Mouse (Mus musculus) forebrain, postnatal 0 days (tissue): ENCODE measurements around the gene Proca1. TPM values are rescaled to one million over a fixed set of nuclear protein-coding genes. Genes with fewer than 3 reads are reported as not detected.

Experiments used
- ATAC-seq: fragments of 200-750 bp; cut with Nextera tagmentation; 2 replicates; pipeline ENCODE4 v1.8.0; 2017; ENCODE audit warnings: mild to moderate bottlenecking, moderate library complexity
- DNase-seq: peaks from one replicate; pipeline ENCODE4 v3.0.0-alpha.2; 2015
- H3K27ac ChIP-seq: fragments of 300-500 bp; sonication (generic); 2 replicates; pipeline ENCODE4 v1.5.1; 2014; ENCODE audit warnings: low read depth, mild to moderate bottlenecking, antibody characterized with exemption, low read length, moderate library complexity, mixed read lengths
- H3K27me3 ChIP-seq: fragments of 300-500 bp; sonication (generic); 2 replicates; pipeline ENCODE4 v1.6.1; 2014; ENCODE audit warnings: mild to moderate bottlenecking, low read length, mixed read lengths; ENCODE audit not compliant: insufficient read depth
- H3K36me3 ChIP-seq: fragments of 300-500 bp; sonication (generic); 2 replicates; pipeline ENCODE4 v1.6.1; 2014; ENCODE audit warnings: mild to moderate bottlenecking, moderate library complexity; ENCODE audit not compliant: insufficient read depth
- H3K4me1 ChIP-seq: fragments of 300-500 bp; sonication (generic); 2 replicates; pipeline ENCODE4 v1.6.1; 2014; ENCODE audit warnings: antibody characterized with exemption; ENCODE audit not compliant: insufficient read depth
- H3K4me2 ChIP-seq: fragments of 300-500 bp; sonication (generic); 2 replicates; pipeline ENCODE4 v1.6.1; 2014; ENCODE audit warnings: low read depth, mild to moderate bottlenecking, moderate library complexity
- H3K4me3 ChIP-seq: fragments of 300-500 bp; sonication (generic); 2 replicates; pipeline ENCODE4 v1.5.1; 2014; ENCODE audit warnings: low read depth, low read length, mixed read lengths
- H3K9ac ChIP-seq: fragments of 300-500 bp; sonication (generic); 2 replicates; pipeline ENCODE4 v1.6.1; 2014; ENCODE audit warnings: mild to moderate bottlenecking
- H3K9me3 ChIP-seq: fragments of 300-500 bp; sonication (generic); 2 replicates; pipeline ENCODE4 v1.6.1; 2016; ENCODE audit warnings: low read length
- CTCF ChIP-seq: sonication (generic); IDR thresholded peaks from 2 replicates; pipeline ENCODE4 v1.5.1; 2016; ENCODE audit warnings: antibody characterized with exemption, control low read depth, low read depth
- WGBS: fragments of 180-500 bp; shearing (Covaris S2); extraction: QIAGEN DNeasy Blood & Tissue Kit; methylation state at CpG from one replicate; pipeline ENCODE4 v1.1.7; 2014; 5-methylcytosine and 5-hydroxymethylcytosine counted together
- polyA plus RNA-seq: library from polyadenylated mRNA; unstranded; fragments of >200 nt; fragmentation: Nextera tagmentation; extraction: Ambion mirVana; gene quantifications from 2 replicates; pipeline ENCODE4 v1.2.1, GENCODE M21; 2015
- total RNA-seq: library from RNA; depleted of rRNA; stranded (reverse); fragments of >200 nt; gene quantifications from 2 replicates; pipeline ENCODE4 v1.2.3, GENCODE M21; 2014

Gene Proca1
- total and polyA plus RNA-seq, 2 experiments from 2014 or later = 0.81 to 3.3 TPM

GRCm38 (mm10) chr11:78161169-78161568 is 32.0 kb upstream of the Proca1 start:
- Histone ChIP-seq H3K27me3 (no peaks in the 10 kb centered on the region), H3K9me3 (no peaks in the 10 kb centered on the region), H3K36me3 (peaks cover 52% of the 10 kb centered on the region), H3K4me1 (peaks cover 13% of the 10 kb centered on the region), H3K27ac (no peak overlapping the region), H3K9ac (no peak overlapping the region), H3K4me2 (no peak overlapping the region), H3K4me3 (no peak overlapping the region)
- 92% methylated on average over 14 of the region's 14 CpGs for WGBS
- TF ChIP-seq CTCF = no peak
- DNase-seq (no peak), ATAC-seq (no peak)

GRCm38 (mm10) chr11:78161968-78162367 is 31.2 kb upstream of the Proca1 start:
- Histone ChIP-seq H3K9me3 (no peaks in the 10 kb centered on the region), H3K9ac (no peak overlapping the region), H3K4me1 (peaks cover 13% of the 10 kb centered on the region), H3K4me2 (peak overlapping the region; percentile 89; the same call in 1 of the 2 replicates), H3K4me3 (no peak overlapping the region), H3K27ac (peak overlapping the region; percentile 96), H3K36me3 (peaks cover 46% of the 10 kb centered on the region), H3K27me3 (no peaks in the 10 kb centered on the region)
- DNase-seq (peak; percentile 40), ATAC-seq (no peak)
- 45% methylated on average over 4 of the region's 4 CpGs for WGBS
- no peak for TF ChIP-seq CTCF

GRCm38 (mm10) chr11:78162504-78162903 is 30.7 kb upstream of the Proca1 start:
- H3K9ac ChIP-seq = peak overlapping the region; percentile 10; the same call in 1 of the 2 replicates
- H3K4me2 ChIP-seq = peak overlapping the region; percentile 89
- H3K9me3 ChIP-seq = no peaks in the 10 kb centered on the region
- H3K4me1 ChIP-seq = peaks cover 13% of the 10 kb centered on the region
- WGBS = 14% methylated on average over 6 of the region's 6 CpGs
- peak overlapping the region; percentile 67; the same call in 1 of the 2 replicates for H3K4me3 ChIP-seq
- no peaks in the 10 kb centered on the region for H3K27me3 ChIP-seq
- no peak for TF ChIP-seq CTCF
- peak; percentile 59 for DNase-seq
- peaks cover 43% of the 10 kb centered on the region for H3K36me3 ChIP-seq
- ATAC-seq = no peak
- H3K27ac ChIP-seq = peak overlapping the region; percentile 96

- 85% methylated on average over 2 of the region's 2 CpGs for WGBS
- Histone ChIP-seq H3K4me2 (peak overlapping the region; percentile 89), H3K27me3 (no peaks in the 10 kb centered on the region), H3K9ac (peak overlapping the region; percentile 89), H3K9me3 (no peaks in the 10 kb centered on the region), H3K36me3 (peaks cover 38% of the 10 kb centered on the region), H3K4me3 (peak overlapping the region; percentile 67), H3K27ac (peak overlapping the region; percentile 96), H3K4me1 (peaks cover 13% of the 10 kb centered on the region)
- TF ChIP-seq CTCF = no peak
- ATAC-seq = no peak
- DNase-seq = no peak
These were observed 30.1 kb upstream of the Proca1 start for GRCm38 (mm10) chr11:78163045-78163444.

GRCm38 (mm10) chr11:78163681-78164603 is 29.2 kb upstream of the Proca1 start:
- H3K9ac ChIP-seq = peak overlapping the region; percentile 89
- peak; percentile 40 for ATAC-seq
- TF ChIP-seq CTCF = no peak
- peaks cover 29% of the 10 kb centered on the region for H3K36me3 ChIP-seq
- peaks cover 13% of the 10 kb centered on the region for H3K4me1 ChIP-seq
- no peaks in the 10 kb centered on the region for H3K27me3 ChIP-seq
- H3K27ac ChIP-seq = peak overlapping the region; percentile 96
- H3K4me3 ChIP-seq = peak overlapping the region; percentile 67
- H3K9me3 ChIP-seq = no peaks in the 10 kb centered on the region
- peak; percentile 75 for DNase-seq
- H3K4me2 ChIP-seq = peak overlapping the region; percentile 89
- 4% methylated on average over 22 of the region's 22 CpGs for WGBS

GRCm38 (mm10) chr11:78164604-78164923 is 28.6 kb upstream of the Proca1 start:
- peak overlapping the region; percentile 67 for H3K4me3 ChIP-seq
- H3K4me2 ChIP-seq = peak overlapping the region; percentile 89
- no peaks in the 10 kb centered on the region for H3K9me3 ChIP-seq
- 0% methylated on average over 14 of the region's 14 CpGs for WGBS
- H3K27me3 ChIP-seq = no peaks in the 10 kb centered on the region
- H3K36me3 ChIP-seq = peaks cover 25% of the 10 kb centered on the region
- DNase-seq (no peak), ATAC-seq (no peak; the same call in 1 of the 2 replicates)
- TF ChIP-seq CTCF = no peak
- peak overlapping the region; percentile 89 for H3K9ac ChIP-seq
- peaks cover 13% of the 10 kb centered on the region for H3K4me1 ChIP-seq
- peak overlapping the region; percentile 96 for H3K27ac ChIP-seq
